Mouse (Mus musculus) hindbrain, embryonic 14.5 days (tissue): ENCODE data around the gene Arap2. TPM values are rescaled to one million over a fixed set of nuclear protein-coding genes. Genes with fewer than 3 reads are reported as not detected.
"Not testable (repeated sequence)": the region's sequence is repeated elsewhere in the genome, so short reads cannot be mapped to it uniquely, and the experiment has no call there.

Experiments
- ATAC-seq: fragments of 200-750 bp; cut with Nextera tagmentation; 2 replicates; pipeline ENCODE4 v1.8.0; 2017; ENCODE audit warnings: moderate number of reproducible peaks, mild to moderate bottlenecking, moderate TSS enrichment, moderate library complexity; ENCODE audit not compliant: low FRiP score
- DNase-seq: peaks from one replicate; pipeline ENCODE4 v3.0.0-alpha.2; 2015; ENCODE audit warnings: low spot score
- H3K27ac ChIP-seq: fragments of 300-500 bp; sonication (generic); 2 replicates; pipeline ENCODE4 v1.5.1; 2014; ENCODE audit warnings: mild to moderate bottlenecking, moderate library complexity
- H3K27me3 ChIP-seq: fragments of 300-500 bp; sonication (generic); 2 replicates; pipeline ENCODE4 v1.6.1; 2014; ENCODE audit warnings: mild to moderate bottlenecking, low read length, mixed read lengths; ENCODE audit not compliant: control insufficient read depth, insufficient read depth
- H3K36me3 ChIP-seq: fragments of 300-500 bp; sonication (generic); replicated peaks from 2 replicates; pipeline ENCODE4 v1.6.1; 2014; ENCODE audit not compliant: control insufficient read depth, insufficient read depth
- H3K4me1 ChIP-seq: fragments of 300-500 bp; sonication (generic); replicated peaks from 2 replicates; pipeline ENCODE4 v1.6.1; 2014; ENCODE audit warnings: antibody characterized with exemption, low read length, mixed read lengths; ENCODE audit not compliant: control insufficient read depth, insufficient read depth
- H3K4me2 ChIP-seq: fragments of 300-500 bp; sonication (generic); replicated peaks from 2 replicates; pipeline ENCODE4 v1.6.1; 2014; ENCODE audit warnings: mild to moderate bottlenecking, moderate library complexity
- H3K4me3 ChIP-seq: fragments of 300-500 bp; sonication (generic); replicated peaks from 2 replicates; pipeline ENCODE4 v1.5.1; 2014; ENCODE audit warnings: mild to moderate bottlenecking, low read length
- H3K9ac ChIP-seq: fragments of 300-500 bp; sonication (generic); 2 replicates; pipeline ENCODE4 v1.6.1; 2014
- H3K9me3 ChIP-seq: fragments of 300-500 bp; sonication (generic); 2 replicates; pipeline ENCODE4 v1.6.1; 2016; ENCODE audit warnings: low read length; ENCODE audit not compliant: control insufficient read depth
- WGBS: fragments of 180-500 bp; shearing (Covaris S2); extraction: QIAGEN DNeasy Blood & Tissue Kit; methylation state at CpG from one replicate; pipeline ENCODE4 v1.1.7; 2014; 5-methylcytosine and 5-hydroxymethylcytosine counted together
- polyA plus RNA-seq: library from polyadenylated mRNA; unstranded; fragments of >200 nt; fragmentation: Nextera tagmentation; extraction: Ambion mirVana; gene quantifications from 2 replicates; pipeline ENCODE4 v1.2.1, GENCODE M21; 2014

The Arap2 gene
- polyA plus RNA-seq, 1 experiment from 2014 or later: 6.4 TPM

GRCm38 (mm10) chr5:62748168-62748567 lies 17.8 kb downstream of the Arap2 start:
- H3K36me3 ChIP-seq: no peaks in the 10 kb centered on the region
- H3K9me3 ChIP-seq: no peaks in the 10 kb centered on the region
- H3K4me3 ChIP-seq: no peak overlapping the region
- H3K4me2 ChIP-seq: no peak overlapping the region
- H3K27me3 ChIP-seq: no peaks in the 10 kb centered on the region
- ATAC-seq (no peak), DNase-seq (no peak)
- H3K27ac ChIP-seq: no peak overlapping the region
- no peak overlapping the region for H3K9ac ChIP-seq
- no peaks in the 10 kb centered on the region for H3K4me1 ChIP-seq
- WGBS: 89% methylated on average over 2 of the region's 2 CpGs

GRCm38 (mm10) chr5:62743220-62743922 lies 22.6 kb downstream of the Arap2 start:
- Histone ChIP-seq H3K27ac (no peak overlapping the region), H3K4me1 (no peaks in the 10 kb centered on the region), H3K36me3 (no peaks in the 10 kb centered on the region), H3K9me3 (no peaks in the 10 kb centered on the region), H3K9ac (no peak overlapping the region), H3K27me3 (no peaks in the 10 kb centered on the region), H3K4me2 (no peak overlapping the region), H3K4me3 (no peak overlapping the region)
- ATAC-seq: no peak
- WGBS: 91% methylated on average over 9 of the region's 9 CpGs
- no peak for DNase-seq

GRCm38 (mm10) chr5:62739451-62740415 lies 26.2 kb downstream of the Arap2 start:
- no peaks in the 10 kb centered on the region for H3K36me3 ChIP-seq
- no peaks in the 10 kb centered on the region for H3K4me1 ChIP-seq
- no peak overlapping the region for H3K4me3 ChIP-seq
- no peak overlapping the region for H3K4me2 ChIP-seq
- WGBS: 84% methylated on average over 9 of the region's 9 CpGs
- no peak overlapping the region for H3K9ac ChIP-seq
- ATAC-seq (no peak), DNase-seq (no peak)
- H3K9me3 ChIP-seq: no peaks in the 10 kb centered on the region
- H3K27me3 ChIP-seq: no peaks in the 10 kb centered on the region
- H3K27ac ChIP-seq: no peak overlapping the region

- H3K27ac ChIP-seq, H3K36me3 ChIP-seq, DNase-seq, H3K9me3 ChIP-seq, H3K4me2 ChIP-seq, H3K9ac ChIP-seq, ATAC-seq, H3K4me1 ChIP-seq, H3K4me3 ChIP-seq, H3K27me3 ChIP-seq: not testable (repeated sequence)
- WGBS: 96% methylated on average over 7 of the region's 7 CpGs
These were observed 35.4 kb downstream of the Arap2 start for GRCm38 (mm10) chr5:62730573-62730972.

- Histone ChIP-seq H3K36me3 (no peaks in the 10 kb centered on the region), H3K4me1 (no peaks in the 10 kb centered on the region), H3K9ac (no peak overlapping the region), H3K4me2 (no peak overlapping the region), H3K27me3 (no peaks in the 10 kb centered on the region), H3K9me3 (no peaks in the 10 kb centered on the region), H3K27ac (no peak overlapping the region), H3K4me3 (no peak overlapping the region)
- 88% methylated on average over 2 of the region's 2 CpGs for WGBS
- no peak for ATAC-seq
- no peak for DNase-seq
These were observed 40.4 kb downstream of the Arap2 start for GRCm38 (mm10) chr5:62725551-62725950.

GRCm38 (mm10) chr5:62723261-62724105 lies 42.5 kb downstream of the Arap2 start:
- H3K36me3 ChIP-seq: no peaks in the 10 kb centered on the region
- 80% methylated on average over 3 of the region's 3 CpGs for WGBS
- ATAC-seq (no peak), DNase-seq (no peak)
- no peak overlapping the region for H3K27ac ChIP-seq
- no peaks in the 10 kb centered on the region for H3K4me1 ChIP-seq
- no peaks in the 10 kb centered on the region for H3K27me3 ChIP-seq
- H3K4me2 ChIP-seq: no peak overlapping the region
- H3K4me3 ChIP-seq: no peak overlapping the region
- H3K9me3 ChIP-seq: no peaks in the 10 kb centered on the region
- no peak overlapping the region for H3K9ac ChIP-seq

GRCm38 (mm10) chr5:62716468-62716867 lies 49.5 kb downstream of the Arap2 start:
- H3K4me1 ChIP-seq: no peaks in the 10 kb centered on the region
- DNase-seq: no peak
- 94% methylated on average over 3 of the region's 3 CpGs for WGBS

GRCm38 (mm10) chr5:62715977-62716376 lies 50.0 kb downstream of the Arap2 start:
- H3K4me2 ChIP-seq: no peak overlapping the region
- H3K4me1 ChIP-seq: no peaks in the 10 kb centered on the region
- 92% methylated on average over 1 of the region's 1 CpGs for WGBS
- H3K4me3 ChIP-seq: no peak overlapping the region
- no peak for ATAC-seq
- no peak overlapping the region for H3K27ac ChIP-seq
- no peaks in the 10 kb centered on the region for H3K27me3 ChIP-seq
- no peak overlapping the region for H3K9ac ChIP-seq
- no peak for DNase-seq
- H3K9me3 ChIP-seq: no peaks in the 10 kb centered on the region
- no peaks in the 10 kb centered on the region for H3K36me3 ChIP-seq

More at GRCm38 (mm10) chr5:62716468-62716867, 49.5 kb downstream of the Arap2 start:
- Histone ChIP-seq H3K36me3 (no peaks in the 10 kb centered on the region), H3K4me2 (no peak overlapping the region), H3K4me3 (no peak overlapping the region), H3K27ac (no peak overlapping the region), H3K9ac (no peak overlapping the region), H3K27me3 (no peaks in the 10 kb centered on the region), H3K9me3 (no peaks in the 10 kb centered on the region)
- ATAC-seq: no peak

- Histone ChIP-seq H3K4me2 (no peak overlapping the region), H3K36me3 (no peaks in the 10 kb centered on the region), H3K4me1 (no peaks in the 10 kb centered on the region), H3K27ac (no peak overlapping the region), H3K4me3 (no peak overlapping the region), H3K27me3 (no peaks in the 10 kb centered on the region), H3K9me3 (no peaks in the 10 kb centered on the region), H3K9ac (no peak overlapping the region)
- ATAC-seq: no peak
- no peak for DNase-seq
- 83% methylated on average over 4 of the region's 4 CpGs for WGBS
These were observed 50.5 kb downstream of the Arap2 start for GRCm38 (mm10) chr5:62715436-62715835.
